Mouse (Mus musculus) left cerebral cortex, postnatal 25 days (tissue): Measurements from ENCODE around the gene Tctex1d4. TPM values are rescaled to one million over a fixed set of nuclear protein-coding genes. Genes with fewer than 3 reads are reported as not detected.
A peak's percentile ranks its signal among the peaks of the same experiment; 100 is the strongest.

ENCODE experiments used
- DNase-seq, 2 experiments: peaks; one replicate each; pipeline ENCODE4 v3.0.0; 2022; ENCODE audit warnings: low spot score in 2 of 2, mixed read lengths in 1 of 2
- intact Hi-C: fragments of 180-260 bp; cut with DNase I; formaldehyde crosslinking; loops from one replicate; pipeline ENCODE4 v1.15.1; 2025
- total RNA-seq, 2 experiments: library from RNA; stranded (reverse); gene quantifications; 2 replicates each; pipeline ENCODE4 v1.2.3; 2021

Gene Tctex1d4
- total RNA-seq, 2 experiments from 2014 or later, result not detected

DNA sequence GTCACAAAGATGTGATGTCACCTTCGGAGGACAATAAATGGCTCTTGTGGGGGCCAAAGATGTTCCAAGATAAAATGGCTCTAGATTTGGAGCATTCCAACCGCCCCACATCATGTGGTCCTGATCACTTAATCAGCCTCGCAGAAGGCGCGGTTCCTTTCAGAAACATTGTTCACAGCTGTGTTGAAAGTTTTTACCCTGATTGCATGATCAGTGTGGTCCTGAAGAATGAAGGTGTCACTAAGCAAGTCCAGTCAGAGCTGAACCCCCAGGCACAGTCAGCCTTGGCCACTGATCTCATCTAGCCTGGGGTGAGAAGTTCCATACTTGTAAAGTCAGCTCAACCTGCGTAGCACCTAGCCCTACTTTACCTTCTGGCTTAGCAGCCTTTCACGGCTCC lies 8.7 kb upstream of the Tctex1d4 start:
- DNase-seq, result no peak
- intact Hi-C loops, result no loop called here

DNA sequence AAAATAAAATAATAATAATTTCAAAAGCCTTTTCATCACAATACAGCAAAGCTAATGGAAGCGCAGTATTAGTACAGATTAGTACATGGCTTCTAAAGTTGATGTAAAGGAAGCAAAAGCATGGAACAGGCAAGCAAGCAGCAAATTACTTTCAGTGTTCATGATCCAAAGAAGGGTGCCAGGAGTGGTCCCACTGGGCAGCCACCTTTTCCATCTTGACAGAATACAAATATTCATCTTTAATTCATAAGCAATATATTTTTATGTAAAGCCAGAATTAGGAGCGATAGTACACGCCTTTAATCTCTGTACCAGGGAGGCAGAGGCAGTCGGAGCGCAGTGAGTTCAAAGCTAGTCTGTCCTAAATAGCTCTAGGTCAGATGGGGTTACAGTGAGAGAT lies 7.0 kb upstream of the Tctex1d4 start:
- intact Hi-C loops, result loop anchor here (2.0 to 5.0 kb wide), 2 partner anchors 125 to 397 kb away; partner anchors contain the start of genes Hectd3, Tesk2 and Urod
- no peak for DNase-seq

DNA sequence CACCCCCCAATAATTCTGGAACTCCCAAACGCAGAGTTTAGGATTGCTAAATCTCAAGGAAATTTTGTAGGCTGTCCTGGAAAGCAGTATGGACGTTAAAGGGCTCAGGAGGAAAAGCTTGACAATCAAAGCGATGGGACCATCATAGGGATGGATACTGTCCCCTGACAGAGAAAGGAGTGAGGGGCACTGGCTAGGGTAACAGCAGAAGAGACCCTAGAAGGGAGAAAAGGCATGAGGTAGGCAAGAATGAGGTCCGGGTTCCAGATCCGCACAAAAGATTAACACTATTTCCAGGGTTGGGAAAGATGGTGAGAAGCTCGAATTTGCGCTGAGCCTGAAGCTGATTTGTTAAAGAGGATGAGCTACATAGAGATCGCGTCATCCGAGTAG lies 6.5 kb upstream of the Tctex1d4 start:
- intact Hi-C loops, result loop anchor here (2.0 to 5.0 kb wide), 2 partner anchors 125 to 398 kb away; partner anchors contain the start of genes Hectd3, Tesk2 and Urod

DNA sequence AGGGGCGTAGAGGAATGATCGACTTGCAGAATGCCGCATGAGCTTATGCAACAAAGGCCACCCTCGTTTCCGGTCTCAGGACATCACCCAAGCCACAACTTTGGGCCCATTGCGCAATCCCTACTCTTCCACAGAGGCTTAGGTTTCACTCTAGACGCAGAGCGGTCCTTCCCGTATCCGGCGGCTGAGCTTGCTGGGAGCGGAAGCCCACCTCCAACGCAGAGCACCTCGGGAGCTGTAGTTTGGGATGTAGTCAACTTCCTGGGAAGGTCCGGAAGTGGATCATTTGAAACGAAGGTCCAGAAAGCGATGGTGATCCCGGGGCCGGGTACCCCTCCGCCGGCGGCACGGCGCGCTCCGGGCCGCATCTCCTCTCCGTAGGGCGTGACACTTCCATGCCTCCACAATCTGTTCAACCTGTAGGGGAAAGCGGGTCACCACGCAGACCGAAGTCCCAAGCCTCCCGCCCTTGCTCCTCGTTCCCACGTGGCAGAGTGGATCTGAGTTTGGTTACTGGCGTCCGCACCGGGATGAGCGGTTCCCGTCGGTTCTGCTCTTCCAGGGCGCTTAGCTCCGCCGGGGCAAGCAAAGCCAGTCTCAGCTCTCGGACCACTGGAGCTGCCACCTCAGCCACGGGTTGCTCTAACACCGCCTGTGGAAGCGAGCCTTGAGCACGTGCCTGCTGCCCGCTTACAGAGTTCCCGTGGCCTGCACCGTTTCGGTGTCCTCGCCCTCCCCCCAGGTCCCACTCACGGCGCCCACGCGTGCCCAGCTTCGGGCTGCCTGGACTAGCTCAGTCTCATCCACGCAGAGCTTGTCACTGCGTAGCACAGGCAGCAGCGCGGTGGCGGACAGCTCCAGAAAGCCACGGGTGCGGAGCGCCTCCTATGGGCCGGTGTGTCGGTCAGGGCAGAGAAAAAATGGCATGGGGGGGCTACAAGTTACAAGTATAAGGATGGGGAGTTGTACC lies 5.9 kb upstream of the Tctex1d4 start:
- DNase-seq, result peak; percentile 94 to 98
- intact Hi-C loops, result loop anchor here (2.0 to 5.0 kb wide), 2 partner anchors 126 to 398 kb away; partner anchors contain the start of genes Hectd3, Tesk2 and Urod

More for the DNA sequence above, 6.5 kb upstream of the Tctex1d4 start:
- DNase-seq, result no peak

DNA sequence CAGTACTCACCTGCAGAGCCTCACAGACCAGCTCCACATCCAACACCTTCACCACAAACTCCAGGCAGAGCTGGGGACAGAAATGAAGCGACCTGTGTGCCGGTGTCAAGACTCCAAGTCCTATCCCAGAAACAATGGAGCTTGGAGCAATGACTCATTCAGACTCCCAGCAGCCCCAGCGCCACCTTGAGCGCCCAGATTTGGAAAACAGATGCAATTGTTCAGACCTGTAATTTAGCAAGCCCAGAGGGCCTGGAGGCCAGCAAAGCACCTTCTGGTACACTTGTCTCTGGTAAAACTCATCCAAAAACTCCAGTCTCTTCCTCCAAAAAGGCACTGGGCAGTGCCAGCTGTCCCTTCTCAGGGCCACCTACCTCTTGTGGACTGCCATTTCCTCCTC lies 4.4 kb upstream of the Tctex1d4 start:
- no peak for DNase-seq
- intact Hi-C loops, result loop anchor here (5.0 kb wide), 1 partner anchor 400 kb away; the partner anchor contains the start of gene Tesk2

DNA sequence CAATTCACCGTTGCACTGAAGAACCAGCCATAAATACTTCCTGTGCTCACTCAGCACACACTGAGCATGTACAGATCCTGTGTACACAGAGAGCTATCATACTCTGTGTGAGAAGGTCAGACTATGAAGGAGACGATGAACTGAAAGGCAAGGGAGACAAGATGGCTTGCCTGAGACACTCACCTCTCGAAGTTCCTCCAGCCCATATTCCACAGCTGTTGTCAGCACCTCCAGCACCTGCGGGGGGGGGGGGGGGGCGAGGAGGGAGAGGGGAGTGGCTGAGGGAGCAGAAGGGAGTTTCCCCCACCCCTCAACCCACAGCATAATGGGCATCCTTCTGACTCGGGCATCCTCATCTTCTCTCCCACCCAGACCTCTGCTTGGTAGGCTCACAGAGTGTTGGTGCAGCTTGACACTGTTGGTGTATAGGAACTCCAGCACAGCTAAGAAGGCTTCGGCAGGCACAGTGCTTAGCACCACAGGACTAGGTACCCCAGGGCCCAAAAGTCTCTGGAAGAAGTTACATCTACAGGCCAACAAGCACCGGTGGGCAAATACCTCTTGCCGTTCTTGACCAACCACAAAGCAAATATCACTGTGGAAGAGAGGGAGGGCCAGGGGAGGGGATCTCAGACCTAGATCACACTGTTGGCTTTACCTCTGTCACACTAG lies 2.9 kb upstream of the Tctex1d4 start:
- DNase-seq, result no peak
- intact Hi-C loops, result loop anchor here (5.0 kb wide), 1 partner anchor 401 kb away; the partner anchor contains the start of gene Tesk2

DNA sequence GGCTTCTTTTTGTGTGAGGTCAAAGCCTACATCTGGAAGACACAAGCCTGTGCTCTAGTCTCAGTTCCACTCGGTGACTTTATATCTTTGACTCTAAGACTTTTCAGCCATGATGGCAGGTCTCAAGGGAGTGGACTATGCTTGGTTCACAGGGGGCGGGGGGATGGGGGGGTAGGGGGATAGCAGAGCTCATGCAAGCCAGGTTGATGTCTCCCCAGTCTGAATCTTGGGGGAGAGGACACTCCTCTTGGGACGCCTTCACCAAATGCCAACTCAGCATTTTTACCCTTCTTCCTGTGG lies 2.4 kb upstream of the Tctex1d4 start:
- no peak for DNase-seq
- intact Hi-C loops, result loop anchor here (5.0 kb wide), 1 partner anchor 402 kb away; the partner anchor contains the start of gene Tesk2

DNA sequence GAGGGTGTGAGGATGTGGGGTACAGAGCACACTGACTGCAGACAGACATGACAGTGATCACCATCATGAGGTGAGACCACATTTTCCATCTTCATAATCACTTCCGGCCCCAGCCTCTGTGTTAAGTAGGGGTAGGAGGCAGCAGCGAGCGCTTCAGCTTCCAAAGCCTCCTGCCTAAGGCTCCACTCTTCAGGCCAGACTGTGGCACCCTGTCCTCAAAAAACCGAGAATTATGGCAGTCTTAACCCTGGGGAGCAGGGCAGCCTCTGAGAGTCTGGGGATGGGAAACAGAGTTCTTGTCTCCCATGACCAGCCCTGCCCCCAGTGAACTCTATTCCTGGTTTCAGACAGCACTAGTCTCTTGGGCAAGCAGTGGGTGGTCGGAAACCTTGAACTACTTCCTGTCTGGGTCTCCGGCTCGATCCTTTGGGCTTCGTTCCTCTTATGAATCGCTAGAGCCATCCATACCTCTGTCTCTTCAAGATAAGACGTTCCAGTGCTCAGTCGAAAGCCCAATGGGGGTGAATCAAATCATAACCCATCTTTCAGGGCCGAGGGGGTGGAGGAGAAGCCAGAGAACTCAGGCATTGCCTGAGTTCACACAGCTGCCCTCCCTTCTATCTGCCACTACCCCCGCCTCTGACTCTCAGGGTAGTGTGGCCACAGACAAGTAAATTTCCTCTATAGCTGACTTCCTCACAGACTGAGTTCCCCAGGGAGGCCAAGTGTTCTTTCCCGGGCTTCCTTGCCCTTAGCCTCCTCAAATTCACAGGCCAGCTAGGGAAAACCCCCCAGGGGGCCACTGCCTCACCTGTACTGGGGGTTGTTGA lies 1.9 kb upstream of the Tctex1d4 start:
- peak in 1 of 2 experiments; percentile 59 for DNase-seq
- intact Hi-C loops, result loop anchor here (5.0 kb wide), 1 partner anchor 402 kb away; the partner anchor contains the start of gene Tesk2

DNA sequence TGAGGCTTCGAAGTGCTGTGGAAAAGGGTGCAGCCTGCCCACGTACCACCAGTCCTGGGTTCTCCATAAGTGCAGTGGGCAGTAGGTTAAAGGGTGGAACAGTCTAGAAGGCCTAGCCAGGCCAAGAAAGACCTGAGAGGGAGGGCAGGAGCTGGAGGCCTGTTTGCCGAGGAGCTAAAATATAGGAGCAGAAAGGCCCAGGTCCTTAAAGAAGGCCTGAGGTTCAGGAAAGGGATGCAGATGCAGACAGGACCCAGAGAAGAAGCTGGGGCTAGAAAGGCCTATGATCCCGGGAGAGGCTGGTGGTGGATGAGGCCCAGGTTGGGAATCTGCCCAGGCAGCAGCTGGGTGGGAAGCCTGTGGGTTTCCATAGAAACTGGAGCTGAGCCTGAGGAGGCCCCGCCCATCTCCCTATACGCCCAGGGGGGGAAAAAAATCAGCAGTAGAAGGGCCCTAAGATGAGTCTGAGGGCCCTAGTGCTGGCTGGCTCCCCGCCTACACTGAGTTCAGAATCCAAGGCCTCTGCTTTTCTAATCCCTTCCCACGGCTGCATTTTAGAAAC lies 1.2 kb upstream of the Tctex1d4 start, which contains the start of gene Btbd19:
Btbd19 (minus strand) TSS at position 378 of the 562 bp plus-strand sequence.
- intact Hi-C loops, result no loop called here
- DNase-seq, result peak; percentile 70 to 89

DNA sequence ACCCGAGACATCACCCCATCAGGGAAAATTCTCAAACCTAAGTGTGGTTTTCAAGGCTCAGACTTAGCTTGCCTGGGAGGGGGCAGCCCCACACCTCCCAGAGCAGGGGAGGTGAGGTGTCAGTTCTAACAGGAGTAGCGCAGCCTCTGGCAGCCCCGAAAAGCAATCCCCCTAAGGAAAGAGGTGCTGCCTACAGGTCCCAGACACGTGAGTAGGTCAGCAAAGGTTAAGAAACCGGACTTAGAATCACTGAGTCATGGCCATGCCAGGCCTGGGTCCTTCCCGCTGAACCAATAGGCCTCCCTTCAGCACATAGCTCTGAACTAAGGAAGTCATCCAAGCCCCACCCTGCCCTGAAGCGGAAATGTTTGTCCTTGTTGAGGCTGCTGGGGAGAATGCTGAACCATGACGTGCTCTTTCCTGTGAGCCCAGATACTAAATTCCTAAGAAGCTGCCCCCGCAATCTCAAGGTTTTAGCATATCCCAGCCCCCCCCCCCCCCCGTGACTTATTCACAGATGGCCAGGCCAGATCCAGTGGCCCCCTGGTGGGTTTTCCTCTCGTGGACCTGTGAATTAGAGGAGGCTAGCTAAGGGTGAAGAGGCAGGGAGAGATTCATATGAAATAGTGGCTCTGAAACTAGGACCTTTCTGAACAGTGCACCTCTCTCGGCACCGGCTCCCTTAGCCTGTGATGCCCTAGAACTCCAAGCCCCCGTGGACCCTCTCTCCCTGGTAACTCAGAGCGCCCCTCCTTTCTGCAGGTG lies 502 bp upstream of the Tctex1d4 start:
- peak; percentile 45 to 53 for DNase-seq
- intact Hi-C loops, result no loop called here

DNA sequence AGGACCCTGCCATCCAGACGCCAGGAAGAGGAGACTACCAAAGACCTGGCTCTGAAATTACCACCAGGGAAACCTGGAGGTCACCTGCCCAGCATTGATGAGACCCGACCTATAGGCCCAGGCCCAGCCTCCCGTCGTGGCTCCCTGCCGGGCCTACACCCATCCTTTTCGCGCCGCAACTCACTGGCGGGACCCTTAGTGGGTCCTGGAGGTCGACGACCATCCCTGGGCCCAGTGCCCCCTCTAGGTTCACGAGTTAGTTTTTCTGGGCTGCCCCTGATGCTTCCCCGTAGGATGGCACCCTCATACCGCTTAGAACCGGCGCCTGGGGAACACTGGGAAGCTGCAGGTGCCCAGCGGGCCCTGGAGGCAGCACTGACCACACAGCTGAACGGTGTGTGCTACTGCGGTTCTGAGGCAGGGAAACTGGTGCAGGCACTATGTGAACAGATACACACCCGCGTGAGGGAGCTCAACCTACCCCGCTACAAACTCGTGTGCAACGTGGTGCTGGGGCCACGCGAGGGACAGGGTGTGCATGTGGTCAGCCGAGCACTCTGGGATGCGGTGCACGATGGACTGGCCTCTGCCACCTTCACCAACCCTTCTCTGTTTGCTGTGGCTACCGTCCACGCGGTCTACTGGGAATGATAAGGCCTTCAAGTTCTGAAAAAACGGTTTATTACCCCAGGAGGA lies 1.5 kb downstream of the Tctex1d4 start:
- intact Hi-C loops, result no loop called here

DNA sequence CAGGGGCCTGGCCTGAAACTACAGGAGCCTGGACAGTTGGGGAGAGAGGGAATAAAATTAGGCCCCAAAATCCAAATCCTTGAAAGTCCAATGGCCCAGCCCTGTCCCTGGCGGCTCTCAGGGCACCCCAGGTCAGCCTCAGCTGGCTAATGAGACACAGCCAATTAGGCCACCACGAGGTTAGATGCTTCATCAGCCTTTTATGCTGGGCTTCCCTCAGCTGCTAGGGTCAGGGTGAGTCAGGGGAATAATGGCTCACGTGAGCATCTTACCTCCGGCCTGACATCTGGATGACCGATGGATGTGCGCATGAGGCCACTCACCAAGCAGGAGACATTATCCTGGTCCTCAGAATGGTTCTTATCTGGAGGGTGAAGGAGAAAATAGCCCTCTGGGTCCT lies 4.2 kb downstream of the Tctex1d4 start:
- DNase-seq, result no peak
- intact Hi-C loops, result no loop called here

More for the DNA sequence above, 1.5 kb downstream of the Tctex1d4 start:
- no peak for DNase-seq

DNA sequence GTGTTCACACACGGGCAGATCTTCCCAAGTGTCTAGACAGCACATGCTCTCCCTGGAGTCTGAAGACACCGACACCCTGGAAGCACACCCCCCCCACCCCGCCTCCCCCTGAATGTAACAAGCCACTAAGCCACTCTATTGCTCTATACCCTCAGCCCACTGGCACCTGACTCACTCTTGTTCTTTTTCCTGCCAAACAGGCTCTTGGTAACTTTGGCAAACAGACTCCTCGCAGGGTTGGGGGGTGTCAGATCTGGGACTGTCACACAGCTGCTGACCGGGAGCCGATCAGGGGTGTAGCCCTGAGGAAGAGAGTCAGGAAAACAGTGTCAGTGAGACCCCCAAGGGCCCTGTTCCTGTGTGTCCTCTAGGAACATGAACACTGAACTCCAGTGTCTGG lies 4.6 kb downstream of the Tctex1d4 start:
- intact Hi-C loops, result no loop called here

DNA sequence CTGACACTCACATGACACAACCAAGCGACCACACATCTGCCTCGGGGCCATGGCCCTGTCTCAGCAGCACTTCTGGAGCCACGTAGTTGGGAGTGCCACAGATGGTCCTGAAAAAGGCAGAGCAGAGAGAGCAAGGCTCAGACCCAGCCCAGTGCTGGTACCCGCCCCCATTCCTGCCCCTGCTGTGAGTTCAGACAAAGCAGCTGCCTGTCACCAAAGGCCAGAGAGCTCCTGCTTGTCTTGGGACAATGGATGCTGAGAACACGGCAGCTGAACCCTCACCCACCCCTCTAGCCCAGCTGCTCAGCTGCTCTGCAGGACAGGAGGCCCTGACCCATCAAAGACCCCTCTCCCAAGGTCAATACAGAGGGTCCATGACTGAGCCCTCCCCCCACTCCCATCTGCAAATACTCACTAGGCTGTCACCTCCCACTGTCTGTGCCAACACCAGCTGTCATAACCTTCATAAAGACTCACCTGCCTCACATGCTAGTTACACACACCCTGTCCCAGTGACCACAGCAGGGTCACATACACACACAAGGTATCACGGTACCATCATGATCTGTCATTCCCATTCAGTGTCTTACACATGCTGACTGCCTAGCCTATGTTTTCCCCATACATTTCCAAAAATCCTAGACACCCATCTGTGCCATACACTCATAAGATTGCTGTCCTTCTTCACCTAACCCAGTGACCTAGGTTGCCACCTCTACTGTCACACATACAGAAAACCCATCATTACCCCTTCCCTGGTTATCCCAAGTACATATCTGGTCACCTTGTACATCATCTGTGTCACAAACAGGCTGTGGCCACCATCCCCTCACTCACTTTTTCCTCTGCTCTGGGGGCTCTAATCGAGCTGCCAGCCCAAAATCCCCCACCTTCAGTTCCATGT lies 5.5 kb downstream of the Tctex1d4 start:
- intact Hi-C loops, result no loop called here
- DNase-seq, result peak in 1 of 2 experiments; percentile 25

More for the DNA sequence above, 4.6 kb downstream of the Tctex1d4 start:
- peak in 1 of 2 experiments; percentile 19 for DNase-seq

DNA sequence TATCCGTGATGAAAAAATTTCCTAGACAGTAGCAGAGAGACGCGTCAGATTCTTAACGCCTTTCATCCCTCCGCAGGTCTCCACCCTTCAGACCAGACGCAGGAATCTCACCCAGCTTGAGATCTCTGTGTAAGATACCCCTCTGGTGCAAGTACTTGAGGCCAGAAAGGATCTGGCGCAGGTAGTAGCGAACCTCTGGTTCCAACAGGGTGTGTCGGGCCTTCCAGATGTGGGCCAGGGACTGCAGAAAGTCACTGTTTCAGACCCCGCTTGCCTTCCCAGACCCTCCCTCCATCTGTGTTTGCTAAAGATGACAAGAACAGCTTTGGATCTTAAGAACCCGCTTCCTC lies 6.2 kb downstream of the Tctex1d4 start:
- intact Hi-C loops, result no loop called here
- DNase-seq, result no peak

DNA sequence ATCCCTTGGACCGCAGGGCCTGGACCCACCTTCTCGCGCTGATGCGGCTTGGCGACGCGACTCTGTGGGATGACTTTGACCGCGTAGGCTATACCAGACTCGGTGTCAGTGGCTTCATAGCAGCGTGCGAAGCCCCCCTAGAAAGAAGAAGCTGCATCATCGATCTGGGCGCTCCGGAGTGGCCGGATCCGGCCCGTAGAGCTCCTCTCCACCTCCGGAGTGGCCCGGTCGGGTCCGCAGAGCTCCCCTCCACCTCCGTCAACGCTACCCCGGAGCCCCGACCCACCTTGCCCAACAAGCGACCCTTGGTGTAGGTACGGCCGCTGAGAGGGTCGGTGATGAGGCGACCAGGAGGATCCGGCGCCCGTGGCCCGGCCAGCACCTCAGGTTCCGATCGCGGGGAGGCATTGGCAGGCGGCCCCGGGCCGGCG lies 6.8 kb downstream of the Tctex1d4 start:
- peak; percentile 26 to 27 for DNase-seq
- intact Hi-C loops, result no loop called here
